In genomic region chr2:143702931-143703344, GRCm38 (mm10) we compare ENCODE assay signal across 22 mouse cellular contexts.
DNase-seq lines count a peak whose midpoint lies in the region; ATAC-seq and TF ChIP-seq lines count a peak whose summit lies in the region.
"Had no signal": no experiment of that assay in that cellular context is flagged by ENCODE, and none has a peak within 500 bp of the region (broad histone marks: within the 10 kb centered on the region; RNA-seq: fewer than 3 reads in every experiment).

No protein-coding gene starts in this region.

- no peak for DNase-seq in embryonic facial prominence, embryonic 11.5 days (ENCODE audit: low spot score)
- DNase-seq in embryonic facial prominence, embryonic 10.5 days (ENCODE audit: low spot score) = no peak
- DNase-seq in neural tube, embryonic 10.5 days (ENCODE audit: extremely low spot score, low spot score) = no peak
- no peak for DNase-seq in midbrain, postnatal 0 days (ENCODE audit: low spot score)
- DNase-seq in liver = no peak
- no peak for DNase-seq in kidney, postnatal 25 days
- DNase-seq in left cerebral cortex, postnatal 4 days = no peak
- DNase-seq: adrenal gland, postnatal 14 days; cerebellum, adult 11-12 months; embryo, embryonic 11 days; heart, adult 18-20 months; heart, postnatal 36 days; liver, embryonic 13.5 days; lung, embryonic 14.5 days; right cerebral cortex, postnatal 4 days had no signal

- no peaks in the 10 kb centered on the region for H3K36me3 ChIP-seq in embryonic facial prominence, embryonic 11.5 days (replicated peaks; ENCODE audit: control insufficient read depth, insufficient read depth, low read depth, low read length)
- H3K36me3 ChIP-seq in embryonic facial prominence, embryonic 10.5 days (replicated peaks) = no peaks in the 10 kb centered on the region
- no peaks in the 10 kb centered on the region for H3K36me3 ChIP-seq in neural tube, embryonic 12.5 days
- H3K36me3 ChIP-seq in midbrain, postnatal 0 days (ENCODE audit: insufficient read depth, low read length) = no peaks in the 10 kb centered on the region
- H3K36me3 ChIP-seq: forebrain, embryonic 12.5 days; heart, embryonic 13.5 days; intestine, embryonic 15.5 days; liver, embryonic 13.5 days had no signal

- H3K4me2 ChIP-seq in embryonic facial prominence, embryonic 11.5 days (ENCODE audit: low read depth, low read length) = no peak overlapping the region
- H3K4me2 ChIP-seq in neural tube, embryonic 12.5 days (replicated peaks) = no peak overlapping the region
- no peak overlapping the region for H3K4me2 ChIP-seq in midbrain, postnatal 0 days (ENCODE audit: low read depth, low read length, poor library complexity, severe bottlenecking)
- H3K4me2 ChIP-seq: forebrain, embryonic 12.5 days; heart, embryonic 13.5 days; intestine, embryonic 15.5 days; liver, embryonic 13.5 days; lung, embryonic 14.5 days had no signal

- no peak for TF ChIP-seq CTCF in midbrain, postnatal 0 days (IDR thresholded peaks at IDR 0.05)

- H3K27me3 ChIP-seq in embryonic facial prominence, embryonic 11.5 days (ENCODE audit: control insufficient read depth, insufficient read depth, low read length) = no peaks in the 10 kb centered on the region
- no peaks in the 10 kb centered on the region for H3K27me3 ChIP-seq in embryonic facial prominence, embryonic 10.5 days (replicated peaks; ENCODE audit: low read depth, poor library complexity, severe bottlenecking)
- no peaks in the 10 kb centered on the region for H3K27me3 ChIP-seq in neural tube, embryonic 12.5 days (replicated peaks)
- no peaks in the 10 kb centered on the region for H3K27me3 ChIP-seq in midbrain, postnatal 0 days (ENCODE audit: insufficient read depth, low read length)
- H3K27me3 ChIP-seq: forebrain, embryonic 12.5 days; heart, embryonic 13.5 days; intestine, embryonic 15.5 days; liver, embryonic 13.5 days; Patski had no signal

- H3K27ac ChIP-seq in embryonic facial prominence, embryonic 11.5 days (replicated peaks; ENCODE audit: low read depth, low read length) = no peak overlapping the region
- no peak overlapping the region for H3K27ac ChIP-seq in embryonic facial prominence, embryonic 10.5 days (replicated peaks)
- H3K27ac ChIP-seq in neural tube, embryonic 12.5 days = no peak overlapping the region
- no peak overlapping the region for H3K27ac ChIP-seq in midbrain, postnatal 0 days (ENCODE audit: low read depth, low read length)
- H3K27ac ChIP-seq: forebrain, embryonic 12.5 days; heart, embryonic 13.5 days; intestine, embryonic 15.5 days; liver, embryonic 13.5 days; macrophage; stomach, postnatal 0 days had no signal

- H3K4me1 ChIP-seq in embryonic facial prominence, embryonic 11.5 days (ENCODE audit: control insufficient read depth, insufficient read depth, low read length) = no peaks in the 10 kb centered on the region
- H3K4me1 ChIP-seq in embryonic facial prominence, embryonic 10.5 days = no peaks in the 10 kb centered on the region
- peaks cover 2% of the 10 kb centered on the region; the same call in 1 of the 2 replicates for H3K4me1 ChIP-seq in neural tube, embryonic 12.5 days
- H3K4me1 ChIP-seq in midbrain, postnatal 0 days (ENCODE audit: insufficient read depth, low read length) = no peaks in the 10 kb centered on the region
- H3K4me1 ChIP-seq: forebrain, embryonic 12.5 days; heart, embryonic 13.5 days; intestine, embryonic 15.5 days; liver, embryonic 13.5 days had no signal

- intact Hi-C loops in left cerebral cortex, postnatal 4 days (cut with DNase I) = no loop called here

- WGBS in embryonic facial prominence, embryonic 11.5 days = 77% methylated on average over 3 of the region's 3 CpGs
- 79% methylated on average over 3 of the region's 3 CpGs for WGBS in embryonic facial prominence, embryonic 10.5 days
- WGBS in neural tube, embryonic 12.5 days = 59% methylated on average over 3 of the region's 3 CpGs
- WGBS in midbrain, postnatal 0 days = 41% methylated on average over 3 of the region's 3 CpGs

- no peak overlapping the region for H3K4me3 ChIP-seq in embryonic facial prominence, embryonic 11.5 days (ENCODE audit: low read depth, low read length)
- H3K4me3 ChIP-seq in embryonic facial prominence, embryonic 10.5 days = no peak overlapping the region
- H3K4me3 ChIP-seq in neural tube, embryonic 12.5 days = no peak overlapping the region
- no peak overlapping the region for H3K4me3 ChIP-seq in midbrain, postnatal 0 days (ENCODE audit: low read depth, low read length)
- H3K4me3 ChIP-seq: forebrain, embryonic 12.5 days; heart, embryonic 13.5 days; intestine, embryonic 15.5 days; liver, embryonic 13.5 days had no signal

- no peak overlapping the region for H3K9ac ChIP-seq in embryonic facial prominence, embryonic 11.5 days (replicated peaks; ENCODE audit: low read length)
- no peak overlapping the region for H3K9ac ChIP-seq in neural tube, embryonic 12.5 days
- no peak overlapping the region for H3K9ac ChIP-seq in midbrain, postnatal 0 days (replicated peaks; ENCODE audit: low read length, poor library complexity, severe bottlenecking)
- H3K9ac ChIP-seq: forebrain, embryonic 12.5 days; heart, embryonic 13.5 days; intestine, embryonic 15.5 days; liver, embryonic 13.5 days; lung, embryonic 14.5 days had no signal

- H3K9me3 ChIP-seq in embryonic facial prominence, embryonic 11.5 days (replicated peaks; ENCODE audit: control insufficient read depth, low read length) = no peaks in the 10 kb centered on the region
- no peaks in the 10 kb centered on the region for H3K9me3 ChIP-seq in embryonic facial prominence, embryonic 10.5 days
- H3K9me3 ChIP-seq in neural tube, embryonic 12.5 days = no peaks in the 10 kb centered on the region
- H3K9me3 ChIP-seq in midbrain, postnatal 0 days (ENCODE audit: low read length) = no peaks in the 10 kb centered on the region
- H3K9me3 ChIP-seq: forebrain, embryonic 12.5 days; heart, embryonic 13.5 days; intestine, embryonic 15.5 days; liver, embryonic 13.5 days had no signal

- ATAC-seq in embryonic facial prominence, embryonic 11.5 days (replicated peaks; ENCODE audit: insufficient number of reproducible peaks, low FRiP score, low TSS enrichment, low read depth) = peak; percentile 56
- ATAC-seq in neural tube, embryonic 12.5 days (ENCODE audit: low FRiP score, low read depth) = peak; percentile 90
- ATAC-seq in midbrain, postnatal 0 days (ENCODE audit: low FRiP score) = peak; percentile 41; the same call in 1 of the 2 replicates
- ATAC-seq: intestine, embryonic 15.5 days; Patski had no signal
